Mouse (Mus musculus): ENCODE measurements around the gene Ttc6.

Gene Ttc6

GRCm38 (mm10) chr12:57563909-57564308 lies at the start of gene Ttc6:
TSS of gene Ttc6 (plus strand) at chr12:57564113.
- DNase-seq (ENCODE audit: low read depth), result no peak

GRCm38 (mm10) chr12:57514552-57514951 lies 49.4 kb upstream of the Ttc6 start:
- DNase-seq (ENCODE audit: low read depth), result no peak

GRCm38 (mm10) chr12:57515702-57516377 lies 48.1 kb upstream of the Ttc6 start:
- DNase-seq (ENCODE audit: low read depth), result no peak

- DNase-seq (ENCODE audit: low read depth), result no peak
Observed at GRCm38 (mm10) chr12:57528335-57528734, 35.6 kb upstream of the Ttc6 start.

- DNase-seq (ENCODE audit: low read depth), result no peak
Observed at GRCm38 (mm10) chr12:57530474-57530873, 33.4 kb upstream of the Ttc6 start.

- DNase-seq (ENCODE audit: low read depth), result no peak
Observed at GRCm38 (mm10) chr12:57534517-57534878, 29.4 kb upstream of the Ttc6 start.

GRCm38 (mm10) chr12:57534879-57535611 lies 28.9 kb upstream of the Ttc6 start:
- DNase-seq (ENCODE audit: low read depth), result no peak

- DNase-seq (ENCODE audit: low read depth), result no peak
Observed at GRCm38 (mm10) chr12:57536056-57536908, 27.6 kb upstream of the Ttc6 start.

GRCm38 (mm10) chr12:57536909-57537670 lies 26.8 kb upstream of the Ttc6 start:
- DNase-seq (ENCODE audit: low read depth), result no peak

GRCm38 (mm10) chr12:57537791-57538587 lies 25.9 kb upstream of the Ttc6 start:
- DNase-seq (ENCODE audit: low read depth), result no peak

- no peak for DNase-seq (ENCODE audit: low read depth)
Observed at GRCm38 (mm10) chr12:57538588-57539550, 25.0 kb upstream of the Ttc6 start.

- DNase-seq (ENCODE audit: low read depth), result no peak
Observed at GRCm38 (mm10) chr12:57539551-57539985, 24.3 kb upstream of the Ttc6 start.

- no peak for DNase-seq (ENCODE audit: low read depth)
Observed at GRCm38 (mm10) chr12:57541118-57541517, 22.8 kb upstream of the Ttc6 start.

GRCm38 (mm10) chr12:57541931-57542745 lies 21.8 kb upstream of the Ttc6 start:
- DNase-seq (ENCODE audit: low read depth), result no peak

- no peak for DNase-seq (ENCODE audit: low read depth)
Observed at GRCm38 (mm10) chr12:57542746-57543626, 20.9 kb upstream of the Ttc6 start.

GRCm38 (mm10) chr12:57543627-57543991 lies 20.3 kb upstream of the Ttc6 start:
- no peak for DNase-seq (ENCODE audit: low read depth)

- DNase-seq (ENCODE audit: low read depth), result peak; percentile 16
Observed at GRCm38 (mm10) chr12:57544641-57545370, 19.1 kb upstream of the Ttc6 start.

Data from naive thymus-derived CD4-positive, alpha-beta T cell, adult 2 months (primary cell).